Mouse (Mus musculus) spleen, adult 2 months (tissue): ENCODE data around the gene Aven. TPM values are rescaled to one million over a fixed set of nuclear protein-coding genes. Genes with fewer than 3 reads are reported as not detected.

Experiments
- DNase-seq, 2 experiments: peaks; one replicate each; pipeline versions ENCODE4 v3.0.0 to v3.0.0-alpha.2; 2012 to 2021; ENCODE audit warnings: low spot score in 2 of 2, low read depth in 1 of 2
- H3K27ac ChIP-seq: fragments of 200-500 bp; 2 replicates; pipeline ENCODE4 v1.5.1; 2012; ENCODE audit warnings: low read length, inconsistent platforms; ENCODE audit not compliant: insufficient read depth
- H3K27me3 ChIP-seq: fragments of 200-500 bp; 2 replicates; pipeline ENCODE4 v1.6.1; 2012; ENCODE audit warnings: mild to moderate bottlenecking, moderate library complexity, low read length, inconsistent platforms; ENCODE audit not compliant: control insufficient read depth, insufficient read depth
- H3K36me3 ChIP-seq: fragments of 200-500 bp; 2 replicates; pipeline ENCODE4 v1.6.1; 2012; ENCODE audit warnings: mild to moderate bottlenecking, low read length, inconsistent platforms; ENCODE audit not compliant: control insufficient read depth, insufficient read depth
- H3K4me1 ChIP-seq: fragments of 200-500 bp; 2 replicates; pipeline ENCODE4 v1.6.1; 2011; ENCODE audit warnings: inconsistent platforms; ENCODE audit not compliant: control insufficient read depth, insufficient read depth, insufficient read length
- H3K4me3 ChIP-seq: fragments of 200-500 bp; 2 replicates; pipeline ENCODE4 v1.5.1; 2011; ENCODE audit warnings: mild to moderate bottlenecking, inconsistent platforms; ENCODE audit not compliant: insufficient read depth, insufficient read length; ENCODE audit errors: extremely low read depth
- CTCF ChIP-seq: fragments of 200-500 bp; IDR thresholded peaks from 2 replicates; pipeline ENCODE4 v1.5.1; 2011; ENCODE audit warnings: mild to moderate bottlenecking, inconsistent platforms; ENCODE audit not compliant: insufficient read depth, insufficient read length, insufficient replicate concordance; ENCODE audit errors: extremely low read depth
- POLR2A ChIP-seq: fragments of 200-500 bp; IDR thresholded peaks from 2 replicates; pipeline ENCODE4 v1.6.1; 2011; ENCODE audit warnings: low read depth, low read length, inconsistent platforms
- WGBS: fragments of 180-500 bp; shearing (Covaris S2); methylation state at CpG from one replicate; pipeline ENCODE4 v1.1.7; 2018; 5-methylcytosine and 5-hydroxymethylcytosine counted together
- polyA plus RNA-seq: library from polyadenylated mRNA; depleted of rRNA; stranded (reverse); fragments of >200 nt; gene quantifications from 2 replicates; pipeline ENCODE4 v1.2.3, GENCODE M21; 2012

The Aven gene
- polyA plus RNA-seq, 1 experiment: 2.7 TPM

GRCm38 (mm10) chr2:112474997-112475724, 17.6 kb upstream of the Aven start:
- no peaks in the 10 kb centered on the region for H3K27me3 ChIP-seq
- H3K4me3 ChIP-seq: no peak overlapping the region
- TF ChIP-seq CTCF: no peak
- no peak for TF ChIP-seq POLR2A
- no peaks in the 10 kb centered on the region; the same call in 1 of the 2 replicates for H3K36me3 ChIP-seq
- no peak for DNase-seq
- 54% methylated on average over 5 of the region's 5 CpGs for WGBS
- no peak overlapping the region for H3K27ac ChIP-seq
- H3K4me1 ChIP-seq: no peaks in the 10 kb centered on the region

GRCm38 (mm10) chr2:112476554-112476953, 16.2 kb upstream of the Aven start:
- H3K36me3 ChIP-seq: no peaks in the 10 kb centered on the region; the same call in 1 of the 2 replicates
- no peak overlapping the region for H3K4me3 ChIP-seq
- no peaks in the 10 kb centered on the region for H3K4me1 ChIP-seq
- H3K27me3 ChIP-seq: no peaks in the 10 kb centered on the region
- no peak overlapping the region for H3K27ac ChIP-seq
- no peak for DNase-seq
- no peak for TF ChIP-seq CTCF
- TF ChIP-seq POLR2A: no peak
- 90% methylated on average over 6 of the region's 6 CpGs for WGBS

GRCm38 (mm10) chr2:112480669-112481068, 12.1 kb upstream of the Aven start, which contains the start of gene Chrm5:
TSS of gene Chrm5 (minus strand) at chr2:112480769.
- no peaks in the 10 kb centered on the region for H3K27me3 ChIP-seq
- H3K4me3 ChIP-seq: no peak within 1 kb of the TSS
- DNase-seq: no peak
- no peak for TF ChIP-seq CTCF
- TF ChIP-seq POLR2A: no peak
- no peak within 1 kb of the TSS for H3K27ac ChIP-seq
- H3K4me1 ChIP-seq: no peaks in the 10 kb centered on the region
- WGBS: 94% methylated on average over 5 of the region's 5 CpGs
- no peaks in the 10 kb centered on the region for H3K36me3 ChIP-seq

- no peaks in the 10 kb centered on the region for H3K36me3 ChIP-seq
- 0% methylated on average over 2 of the region's 2 CpGs for WGBS
- H3K4me1 ChIP-seq: no peaks in the 10 kb centered on the region
- no peak overlapping the region for H3K27ac ChIP-seq
- H3K27me3 ChIP-seq: no peaks in the 10 kb centered on the region
- no peak overlapping the region for H3K4me3 ChIP-seq
- no peak for TF ChIP-seq CTCF
- TF ChIP-seq POLR2A: no peak
- peak in 1 of 2 experiments; percentile 35 for DNase-seq
Observed at GRCm38 (mm10) chr2:112481564-112481963, 11.2 kb upstream of the Aven start.

GRCm38 (mm10) chr2:112482533-112483333, 10.0 kb upstream of the Aven start:
- TF ChIP-seq POLR2A (no peak), CTCF (no peak)
- no peaks in the 10 kb centered on the region for H3K4me1 ChIP-seq
- no peak for DNase-seq
- H3K36me3 ChIP-seq: no peaks in the 10 kb centered on the region
- no peak overlapping the region for H3K27ac ChIP-seq
- H3K4me3 ChIP-seq: no peak overlapping the region
- no peaks in the 10 kb centered on the region for H3K27me3 ChIP-seq
- 89% methylated on average over 5 of the region's 5 CpGs for WGBS

GRCm38 (mm10) chr2:112483334-112483651, 9.5 kb upstream of the Aven start:
- no peak overlapping the region for H3K27ac ChIP-seq
- no peaks in the 10 kb centered on the region for H3K4me1 ChIP-seq
- DNase-seq: no peak
- no peaks in the 10 kb centered on the region for H3K27me3 ChIP-seq
- H3K36me3 ChIP-seq: no peaks in the 10 kb centered on the region
- no peak overlapping the region for H3K4me3 ChIP-seq
- TF ChIP-seq CTCF (no peak), POLR2A (no peak)
- WGBS: 82% methylated on average over 2 of the region's 2 CpGs

- TF ChIP-seq POLR2A (no peak), CTCF (no peak)
- Histone ChIP-seq H3K4me3 (no peak overlapping the region), H3K27me3 (no peaks in the 10 kb centered on the region), H3K27ac (no peak overlapping the region), H3K36me3 (no peaks in the 10 kb centered on the region), H3K4me1 (no peaks in the 10 kb centered on the region)
- no peak for DNase-seq
- 91% methylated on average over 2 of the region's 2 CpGs for WGBS
Observed at GRCm38 (mm10) chr2:112484886-112485285, 7.9 kb upstream of the Aven start.
